Mouse (Mus musculus) lung, postnatal 25 days (tissue): ENCODE data around the gene Pcsk4.

Source experiments
- DNase-seq: peaks from one replicate; pipeline ENCODE4 v3.0.0; 2022; ENCODE audit warnings: low spot score

Gene Pcsk4

GRCm38 (mm10) chr10:80298571-80299281 is 30.6 kb downstream of the Pcsk4 start:
- DNase-seq: no peak

GRCm38 (mm10) chr10:80297526-80298133 is 31.7 kb downstream of the Pcsk4 start:
- DNase-seq: no peak

GRCm38 (mm10) chr10:80296824-80297223 is 32.5 kb downstream of the Pcsk4 start:
- no peak for DNase-seq

- peak; percentile 78 for DNase-seq
Observed at GRCm38 (mm10) chr10:80295618-80296425, 33.5 kb downstream of the Pcsk4 start, which contains the start of gene Apc2. Apc2 (plus strand) TSS chr10:80295977.

GRCm38 (mm10) chr10:80294788-80295303 is 34.5 kb downstream of the Pcsk4 start:
- DNase-seq: no peak

- no peak for DNase-seq
Observed at GRCm38 (mm10) chr10:80294311-80294710, 35.0 kb downstream of the Pcsk4 start.

- no peak for DNase-seq
Observed at GRCm38 (mm10) chr10:80293325-80293724, 36.0 kb downstream of the Pcsk4 start.

GRCm38 (mm10) chr10:80292251-80293146 is 36.8 kb downstream of the Pcsk4 start, which contains the start of gene Rps15:
Rps15 (plus strand) TSS chr10:80292453.
- DNase-seq: peak; percentile 96

- no peak for DNase-seq
Observed at GRCm38 (mm10) chr10:80288657-80289056, 40.6 kb downstream of the Pcsk4 start.

- no peak for DNase-seq
Observed at GRCm38 (mm10) chr10:80288097-80288496, 41.2 kb downstream of the Pcsk4 start.

- no peak for DNase-seq
Observed at GRCm38 (mm10) chr10:80285222-80286070, 43.9 kb downstream of the Pcsk4 start.

GRCm38 (mm10) chr10:80282481-80283441 is 46.5 kb downstream of the Pcsk4 start:
- DNase-seq: peak; percentile 65

GRCm38 (mm10) chr10:80281921-80282371 is 47.4 kb downstream of the Pcsk4 start:
- DNase-seq: peak; percentile 81

GRCm38 (mm10) chr10:80281304-80281703 is 48.0 kb downstream of the Pcsk4 start:
- DNase-seq: peak; percentile 63

GRCm38 (mm10) chr10:80279273-80279672 is 50.0 kb downstream of the Pcsk4 start:
- no peak for DNase-seq

GRCm38 (mm10) chr10:80278390-80278789 is 50.9 kb downstream of the Pcsk4 start:
- DNase-seq: no peak

GRCm38 (mm10) chr10:80276238-80276637 is 53.1 kb downstream of the Pcsk4 start:
- DNase-seq: no peak

- peak; percentile 55 for DNase-seq
Observed at GRCm38 (mm10) chr10:80273847-80274246, 55.5 kb downstream of the Pcsk4 start.
